Mouse (Mus musculus) neural tube, embryonic 15.5 days (tissue): ENCODE data around the gene Sf3a1. TPM values are rescaled to one million over a fixed set of nuclear protein-coding genes. Genes with fewer than 3 reads are reported as not detected.

ENCODE experiments used
- ATAC-seq: fragments of 200-750 bp; cut with Nextera tagmentation; 2 replicates; pipeline ENCODE4 v1.8.0; 2017; ENCODE audit warnings: mild to moderate bottlenecking, moderate TSS enrichment, moderate library complexity; ENCODE audit not compliant: low FRiP score
- H3K27ac ChIP-seq: fragments of 300-500 bp; sonication (generic); replicated peaks from 2 replicates; pipeline ENCODE4 v1.5.1; 2015; ENCODE audit warnings: mild to moderate bottlenecking, inconsistent platforms
- H3K27me3 ChIP-seq: fragments of 300-500 bp; sonication (generic); replicated peaks from 2 replicates; pipeline ENCODE4 v1.6.1; 2015; ENCODE audit warnings: inconsistent platforms
- H3K36me3 ChIP-seq: fragments of 300-500 bp; sonication (generic); 2 replicates; pipeline ENCODE4 v1.6.1; 2015; ENCODE audit warnings: inconsistent platforms
- H3K4me1 ChIP-seq: fragments of 300-500 bp; sonication (generic); 2 replicates; pipeline ENCODE4 v1.6.1; 2015; ENCODE audit warnings: inconsistent platforms
- H3K4me2 ChIP-seq: fragments of 300-500 bp; sonication (generic); 2 replicates; pipeline ENCODE4 v1.6.1; 2015; ENCODE audit warnings: inconsistent platforms, mild to moderate bottlenecking, moderate library complexity
- H3K4me3 ChIP-seq: fragments of 300-500 bp; sonication (generic); replicated peaks from 2 replicates; pipeline ENCODE4 v1.5.1; 2015; ENCODE audit warnings: mild to moderate bottlenecking, inconsistent platforms
- H3K9ac ChIP-seq: fragments of 300-500 bp; sonication (generic); replicated peaks from 2 replicates; pipeline ENCODE4 v1.6.1; 2015; ENCODE audit warnings: mild to moderate bottlenecking, inconsistent platforms
- H3K9me3 ChIP-seq: fragments of 300-500 bp; sonication (generic); replicated peaks from 2 replicates; pipeline ENCODE4 v1.6.1; 2016; ENCODE audit warnings: inconsistent platforms
- WGBS: fragments of 180-500 bp; shearing (Covaris S2); methylation state at CpG from one replicate; pipeline ENCODE4 v1.1.7; 2015; ENCODE audit warnings: mixed read lengths; 5-methylcytosine and 5-hydroxymethylcytosine counted together
- polyA plus RNA-seq: library from polyadenylated mRNA; unstranded; fragments of >200 nt; fragmentation: Nextera tagmentation; extraction: Ambion mirVana; gene quantifications from 2 replicates; pipeline ENCODE4 v1.2.1, GENCODE M21; 2015

Sf3a1 gene
- polyA plus RNA-seq, 1 experiment from 2014 or later, result 41.8 TPM

GRCm38 (mm10) chr11:4141505-4141904 lies 18.6 kb upstream of the Sf3a1 start:
- Histone ChIP-seq H3K4me2 (no peak overlapping the region), H3K36me3 (peaks cover 75% of the 10 kb centered on the region), H3K4me1 (peaks cover 24% of the 10 kb centered on the region), H3K27ac (no peak overlapping the region), H3K27me3 (no peaks in the 10 kb centered on the region), H3K9ac (no peak overlapping the region), H3K9me3 (no peaks in the 10 kb centered on the region), H3K4me3 (no peak overlapping the region)
- no peak for ATAC-seq

GRCm38 (mm10) chr11:4142352-4142751 lies 17.8 kb upstream of the Sf3a1 start:
- H3K27me3 ChIP-seq, result no peaks in the 10 kb centered on the region
- WGBS, result 88% methylated on average over 4 of the region's 4 CpGs
- peaks cover 15% of the 10 kb centered on the region for H3K4me1 ChIP-seq
- no peak for ATAC-seq
- H3K9me3 ChIP-seq, result no peaks in the 10 kb centered on the region
- peaks cover 72% of the 10 kb centered on the region for H3K36me3 ChIP-seq
- H3K4me3 ChIP-seq, result no peak overlapping the region
- H3K9ac ChIP-seq, result no peak overlapping the region
- no peak overlapping the region for H3K4me2 ChIP-seq
- H3K27ac ChIP-seq, result no peak overlapping the region

GRCm38 (mm10) chr11:4143281-4144062 lies 16.7 kb upstream of the Sf3a1 start:
- Histone ChIP-seq H3K9ac (no peak overlapping the region), H3K27me3 (no peaks in the 10 kb centered on the region), H3K36me3 (peaks cover 62% of the 10 kb centered on the region), H3K27ac (no peak overlapping the region), H3K4me3 (no peak overlapping the region), H3K9me3 (no peaks in the 10 kb centered on the region), H3K4me2 (no peak overlapping the region), H3K4me1 (peaks cover 4% of the 10 kb centered on the region; the same call in 1 of the 2 replicates)
- ATAC-seq, result no peak
- 90% methylated on average over 21 of the region's 21 CpGs for WGBS

- no peak overlapping the region for H3K4me2 ChIP-seq
- no peak overlapping the region for H3K4me3 ChIP-seq
- ATAC-seq, result no peak
- H3K27ac ChIP-seq, result no peak overlapping the region
- 73% methylated on average over 6 of the region's 6 CpGs for WGBS
- H3K27me3 ChIP-seq, result no peaks in the 10 kb centered on the region
- no peak overlapping the region for H3K9ac ChIP-seq
- peaks cover 35% of the 10 kb centered on the region for H3K36me3 ChIP-seq
- H3K4me1 ChIP-seq, result no peaks in the 10 kb centered on the region
- H3K9me3 ChIP-seq, result no peaks in the 10 kb centered on the region
Measured at GRCm38 (mm10) chr11:4146381-4146780, 13.8 kb upstream of the Sf3a1 start.

GRCm38 (mm10) chr11:4147098-4147497 lies 13.1 kb upstream of the Sf3a1 start:
- ATAC-seq, result no peak

GRCm38 (mm10) chr11:4148120-4148519 lies 12.0 kb upstream of the Sf3a1 start:
- 89% methylated on average over 5 of the region's 5 CpGs for WGBS
- Histone ChIP-seq H3K9ac (no peak overlapping the region), H3K9me3 (no peaks in the 10 kb centered on the region), H3K4me3 (no peak overlapping the region), H3K36me3 (peaks cover 18% of the 10 kb centered on the region), H3K4me1 (no peaks in the 10 kb centered on the region), H3K27ac (no peak overlapping the region), H3K4me2 (no peak overlapping the region), H3K27me3 (no peaks in the 10 kb centered on the region)
- no peak for ATAC-seq

More at GRCm38 (mm10) chr11:4147098-4147497, 13.1 kb upstream of the Sf3a1 start:
- no peaks in the 10 kb centered on the region for H3K9me3 ChIP-seq
- no peak overlapping the region for H3K4me2 ChIP-seq
- no peaks in the 10 kb centered on the region for H3K27me3 ChIP-seq
- H3K36me3 ChIP-seq, result peaks cover 28% of the 10 kb centered on the region
- no peak overlapping the region for H3K9ac ChIP-seq
- WGBS, result 87% methylated on average over 10 of the region's 10 CpGs
- H3K27ac ChIP-seq, result no peak overlapping the region
- no peaks in the 10 kb centered on the region for H3K4me1 ChIP-seq
- no peak overlapping the region for H3K4me3 ChIP-seq

- H3K27ac ChIP-seq, result no peak overlapping the region
- no peak overlapping the region for H3K4me3 ChIP-seq
- peaks cover 13% of the 10 kb centered on the region for H3K36me3 ChIP-seq
- no peaks in the 10 kb centered on the region for H3K9me3 ChIP-seq
- no peak overlapping the region for H3K4me2 ChIP-seq
- ATAC-seq, result no peak
- WGBS, result 86% methylated on average over 9 of the region's 9 CpGs
- no peaks in the 10 kb centered on the region for H3K4me1 ChIP-seq
- no peak overlapping the region for H3K9ac ChIP-seq
- no peaks in the 10 kb centered on the region for H3K27me3 ChIP-seq
Measured at GRCm38 (mm10) chr11:4148536-4149156, 11.5 kb upstream of the Sf3a1 start.

GRCm38 (mm10) chr11:4149886-4150285 lies 10.3 kb upstream of the Sf3a1 start:
- ATAC-seq, result no peak
- 87% methylated on average over 6 of the region's 6 CpGs for WGBS
- no peaks in the 10 kb centered on the region for H3K9me3 ChIP-seq

GRCm38 (mm10) chr11:4153694-4154093 lies 6.5 kb upstream of the Sf3a1 start:
- H3K9me3 ChIP-seq, result no peaks in the 10 kb centered on the region
- H3K4me1 ChIP-seq, result 0 out of 2 replicates have a peak, but pooled peaks cover 3% of the 10 kb centered on the region
- H3K27me3 ChIP-seq, result no peaks in the 10 kb centered on the region
- H3K4me2 ChIP-seq, result no peak overlapping the region
- 0 out of 2 replicates have a peak, but pooled peaks cover 2% of the 10 kb centered on the region for H3K36me3 ChIP-seq
- no peak overlapping the region for H3K4me3 ChIP-seq
- 95% methylated on average over 7 of the region's 7 CpGs for WGBS
- ATAC-seq, result no peak
- no peak overlapping the region for H3K27ac ChIP-seq
- no peak overlapping the region for H3K9ac ChIP-seq

More at GRCm38 (mm10) chr11:4149886-4150285, 10.3 kb upstream of the Sf3a1 start:
- Histone ChIP-seq H3K27ac (no peak overlapping the region), H3K4me1 (no peaks in the 10 kb centered on the region), H3K27me3 (no peaks in the 10 kb centered on the region), H3K4me3 (no peak overlapping the region), H3K36me3 (0 out of 2 replicates have a peak, but pooled peaks cover 2% of the 10 kb centered on the region), H3K4me2 (no peak overlapping the region), H3K9ac (no peak overlapping the region)

- 90% methylated on average over 5 of the region's 5 CpGs for WGBS
- H3K9ac ChIP-seq, result no peak overlapping the region
- no peaks in the 10 kb centered on the region for H3K36me3 ChIP-seq
- no peaks in the 10 kb centered on the region for H3K9me3 ChIP-seq
- H3K27me3 ChIP-seq, result no peaks in the 10 kb centered on the region
- H3K4me2 ChIP-seq, result no peak overlapping the region
- ATAC-seq, result no peak
- H3K4me3 ChIP-seq, result no peak overlapping the region
- H3K27ac ChIP-seq, result no peak overlapping the region
- H3K4me1 ChIP-seq, result peaks cover 15% of the 10 kb centered on the region
Measured at GRCm38 (mm10) chr11:4155641-4156040, 4.5 kb upstream of the Sf3a1 start.

- H3K27ac ChIP-seq, result no peak overlapping the region
- H3K27me3 ChIP-seq, result no peaks in the 10 kb centered on the region
- no peak overlapping the region for H3K9ac ChIP-seq
- no peak for ATAC-seq
- peaks cover 20% of the 10 kb centered on the region for H3K36me3 ChIP-seq
- peaks cover 42% of the 10 kb centered on the region for H3K4me1 ChIP-seq
- WGBS, result 92% methylated on average over 3 of the region's 3 CpGs
- peak overlapping the region; percentile 88 for H3K4me2 ChIP-seq
- no peak overlapping the region for H3K4me3 ChIP-seq
- no peaks in the 10 kb centered on the region for H3K9me3 ChIP-seq
Measured at GRCm38 (mm10) chr11:4158676-4159075, 1.5 kb upstream of the Sf3a1 start.
